In genomic region chr12:15535822-15536221, GRCm38 (mm10) we compare ENCODE assay signal across 8 mouse cellular contexts.
DNase-seq lines count a peak whose midpoint lies in the region; ATAC-seq and TF ChIP-seq lines count a peak whose summit lies in the region.

No protein-coding gene starts in this region.

- TF ChIP-seq POLR2A in limb, embryonic 14.5 days (IDR thresholded peaks at IDR 0.05; ENCODE audit: borderline replicate concordance, extremely low read depth, insufficient read depth, insufficient read length), result no peak

- 5% methylated on average over 6 of the region's 6 CpGs for WGBS in intestine, embryonic 14.5 days
- 3% methylated on average over 6 of the region's 6 CpGs for WGBS in intestine, embryonic 15.5 days
- WGBS in limb, embryonic 14.5 days, result 6% methylated on average over 6 of the region's 6 CpGs
- 12% methylated on average over 6 of the region's 6 CpGs for WGBS in neural tube, embryonic 12.5 days

- no peak for ATAC-seq in intestine, embryonic 14.5 days (replicated peaks; ENCODE audit: low FRiP score, low TSS enrichment, low read depth)
- ATAC-seq in intestine, embryonic 15.5 days, result no peak
- ATAC-seq in inflammation-experienced regulatory T-cells, adult 6 months, result peak; percentile 92
- ATAC-seq in limb, embryonic 14.5 days (ENCODE audit: low FRiP score, low read depth), result no peak; the same call in 1 of the 2 replicates
- peak; percentile 68; the same call in 1 of the 2 replicates for ATAC-seq in neural tube, embryonic 12.5 days (ENCODE audit: low FRiP score, low read depth)

- no peaks in the 10 kb centered on the region for H3K9me3 ChIP-seq in intestine, embryonic 14.5 days (ENCODE audit: control insufficient read depth, low read length)
- H3K9me3 ChIP-seq in intestine, embryonic 15.5 days, result no peaks in the 10 kb centered on the region
- H3K9me3 ChIP-seq in limb, embryonic 14.5 days (ENCODE audit: control insufficient read depth, low read length), result no peaks in the 10 kb centered on the region
- H3K9me3 ChIP-seq in neural tube, embryonic 12.5 days, result no peaks in the 10 kb centered on the region

- DNase-seq in intestine, embryonic 14.5 days (ENCODE audit: low spot score), result peak; percentile 91
- peak; percentile 44 for DNase-seq in cerebellum, adult 9-11 months
- DNase-seq in frontal cortex, postnatal 25 days (ENCODE audit: low spot score in 2 of 2), result peak; percentile 84 to 88
- DNase-seq in limb, embryonic 14.5 days (ENCODE audit: low spot score), result peak; percentile 88
- DNase-seq in telencephalon, adult 2 months (ENCODE audit: low read depth, low spot score), result peak; percentile 64

- H3K27me3 ChIP-seq in intestine, embryonic 14.5 days (replicated peaks; ENCODE audit: control insufficient read depth, insufficient read depth, low read length), result no peaks in the 10 kb centered on the region
- no peaks in the 10 kb centered on the region for H3K27me3 ChIP-seq in intestine, embryonic 15.5 days (replicated peaks)
- no peaks in the 10 kb centered on the region for H3K27me3 ChIP-seq in limb, embryonic 14.5 days (ENCODE audit: control insufficient read depth, insufficient read depth, low read length)
- no peaks in the 10 kb centered on the region for H3K27me3 ChIP-seq in neural tube, embryonic 12.5 days (replicated peaks)

- no peak overlapping the region for H3K9ac ChIP-seq in intestine, embryonic 14.5 days (ENCODE audit: low read length)
- H3K9ac ChIP-seq in intestine, embryonic 15.5 days, result no peak overlapping the region
- H3K9ac ChIP-seq in limb, embryonic 14.5 days (ENCODE audit: low read depth, low read length, severe bottlenecking), result no peak overlapping the region
- no peak overlapping the region for H3K9ac ChIP-seq in neural tube, embryonic 12.5 days

- H3K4me1 ChIP-seq in intestine, embryonic 14.5 days (replicated peaks; ENCODE audit: control insufficient read depth, insufficient read depth, low read length), result no peaks in the 10 kb centered on the region
- no peaks in the 10 kb centered on the region for H3K4me1 ChIP-seq in intestine, embryonic 15.5 days (replicated peaks)
- 0 out of 2 replicates have a peak, but pooled peaks cover 3% of the 10 kb centered on the region for H3K4me1 ChIP-seq in limb, embryonic 14.5 days (ENCODE audit: control insufficient read depth, insufficient read depth, low read length)
- H3K4me1 ChIP-seq in neural tube, embryonic 12.5 days, result no peaks in the 10 kb centered on the region

- H3K4me2 ChIP-seq in intestine, embryonic 14.5 days (ENCODE audit: low read length), result no peak overlapping the region
- H3K4me2 ChIP-seq in intestine, embryonic 15.5 days (replicated peaks), result no peak overlapping the region
- no peak overlapping the region for H3K4me2 ChIP-seq in limb, embryonic 14.5 days (replicated peaks; ENCODE audit: low read depth, low read length, severe bottlenecking)
- no peak overlapping the region for H3K4me2 ChIP-seq in neural tube, embryonic 12.5 days (replicated peaks)

- no peak overlapping the region for H3K27ac ChIP-seq in intestine, embryonic 14.5 days (ENCODE audit: low read depth)
- H3K27ac ChIP-seq in intestine, embryonic 15.5 days, result no peak overlapping the region
- no peak overlapping the region for H3K27ac ChIP-seq in limb, embryonic 14.5 days (replicated peaks; ENCODE audit: low read depth, low read length)
- no peak overlapping the region for H3K27ac ChIP-seq in neural tube, embryonic 12.5 days

- no peaks in the 10 kb centered on the region for H3K36me3 ChIP-seq in intestine, embryonic 14.5 days (ENCODE audit: control insufficient read depth, insufficient read depth, low read length)
- no peaks in the 10 kb centered on the region for H3K36me3 ChIP-seq in intestine, embryonic 15.5 days
- H3K36me3 ChIP-seq in limb, embryonic 14.5 days (ENCODE audit: control insufficient read depth, insufficient read depth, low read length), result no peaks in the 10 kb centered on the region
- H3K36me3 ChIP-seq in neural tube, embryonic 12.5 days, result no peaks in the 10 kb centered on the region

- no peak overlapping the region for H3K4me3 ChIP-seq in intestine, embryonic 14.5 days (ENCODE audit: low read depth, low read length)
- H3K4me3 ChIP-seq in intestine, embryonic 15.5 days (replicated peaks), result no peak overlapping the region
- no peak overlapping the region for H3K4me3 ChIP-seq in limb, embryonic 14.5 days (replicated peaks; ENCODE audit: low read length)
- H3K4me3 ChIP-seq in neural tube, embryonic 12.5 days, result no peak overlapping the region

Comparison
In these comparisons a context has a peak if more than half of its experiments do, and no peak if none do; other contexts are left out.
1. ATAC-seq: peak in inflammation-experienced regulatory T-cells, adult 6 months (single experiment) and neural tube, embryonic 12.5 days (single experiment); none in intestine, embryonic 14.5 days (single experiment), intestine, embryonic 15.5 days (single experiment) and limb, embryonic 14.5 days (single experiment).
2. Peak in every context shown above with its lines, with median percentiles within 50 percentile points of each other: DNase-seq.